Mouse (Mus musculus) heart, adult 2 months (tissue): ENCODE results near the gene Rassf5.

Experiments used
- CTCF ChIP-seq: fragments of 200-600 bp; IDR thresholded peaks from 2 replicates; pipeline ENCODE4 v1.8.1; 2022; ENCODE audit warnings: antibody characterized with exemption, mild to moderate bottlenecking, moderate library complexity
- EP300 ChIP-seq: fragments of 200-500 bp; IDR thresholded peaks from 2 replicates; pipeline ENCODE4 v1.6.1; 2011; ENCODE audit warnings: low read depth, low read length, control low read depth; ENCODE audit not compliant: insufficient read depth
- POLR2A ChIP-seq: fragments of 200-500 bp; IDR thresholded peaks from 2 replicates; pipeline ENCODE4 v1.6.1; 2011; ENCODE audit warnings: mild to moderate bottlenecking, low read depth, low read length, control low read depth; ENCODE audit not compliant: insufficient read depth

GRCm38 (mm10) chr1:131195653-131196052 is 49.4 kb downstream of the Rassf5 start:
- TF ChIP-seq EP300: no peak
- no peak for TF ChIP-seq POLR2A
- TF ChIP-seq CTCF: no peak
